In genomic region chr12:58056368-58056860, GRCm38 (mm10) we compare ENCODE assay signal across 21 mouse cellular contexts.
"Had no signal": no experiment of that assay in that cellular context is flagged by ENCODE, and none has a peak within 500 bp of the region (broad histone marks: within the 10 kb centered on the region; RNA-seq: fewer than 3 reads in every experiment).

No protein-coding gene starts in this region.

- H3K4me2 ChIP-seq: limb, embryonic 13.5 days; liver, embryonic 12.5 days; liver, embryonic 15.5 days; lung, embryonic 15.5 days; neural tube, embryonic 12.5 days; neural tube, embryonic 15.5 days had no signal

- H3K9ac ChIP-seq: limb, embryonic 13.5 days; liver, embryonic 12.5 days; liver, embryonic 15.5 days; lung, embryonic 15.5 days; neural tube, embryonic 12.5 days; neural tube, embryonic 15.5 days had no signal

- H3K27ac ChIP-seq: kidney, postnatal 0 days; limb, embryonic 10.5 days; limb, embryonic 13.5 days; liver, embryonic 12.5 days; liver, embryonic 15.5 days; lung, embryonic 15.5 days; midbrain, embryonic 10.5 days; neural tube, embryonic 12.5 days; neural tube, embryonic 15.5 days had no signal

- H3K4me3 ChIP-seq: limb, embryonic 10.5 days; limb, embryonic 13.5 days; liver, embryonic 12.5 days; liver, embryonic 15.5 days; lung, embryonic 15.5 days; megakaryocyte, embryonic 14.5 days; midbrain, embryonic 10.5 days; neural tube, embryonic 12.5 days; neural tube, embryonic 15.5 days had no signal

- ATAC-seq: liver, embryonic 12.5 days had no signal

- H3K4me1 ChIP-seq: limb, embryonic 13.5 days; liver, embryonic 12.5 days; liver, embryonic 15.5 days; lung, embryonic 15.5 days; megakaryocyte, embryonic 14.5 days; midbrain, embryonic 10.5 days; neural tube, embryonic 12.5 days; neural tube, embryonic 15.5 days had no signal

- H3K9me3 ChIP-seq: limb, embryonic 10.5 days; limb, embryonic 13.5 days; liver, embryonic 12.5 days; liver, embryonic 15.5 days; lung, embryonic 15.5 days; megakaryocyte, embryonic 14.5 days; midbrain, embryonic 10.5 days; neural tube, embryonic 12.5 days; neural tube, embryonic 15.5 days had no signal

- H3K27me3 ChIP-seq: limb, embryonic 13.5 days; liver, embryonic 12.5 days; liver, embryonic 15.5 days; lung, embryonic 15.5 days; megakaryocyte, embryonic 14.5 days; neural tube, embryonic 12.5 days; neural tube, embryonic 15.5 days had no signal

- DNase-seq: kidney, adult 2 months; kidney, postnatal 25 days; liver; lung, adult 18-20 months; lung, postnatal 10 days; lung, postnatal 36 days; midbrain, embryonic 14.5 days; right cerebral cortex, adult 18-20 months; thymus, adult 2 months; thymus, postnatal 14 days; thymus, postnatal 4 days had no signal

- H3K36me3 ChIP-seq: limb, embryonic 10.5 days; limb, embryonic 13.5 days; liver, embryonic 12.5 days; liver, embryonic 15.5 days; lung, embryonic 15.5 days; midbrain, embryonic 10.5 days; neural tube, embryonic 12.5 days; neural tube, embryonic 15.5 days had no signal
